Mouse (Mus musculus) embryonic facial prominence, embryonic 14.5 days (tissue): Measurements from ENCODE around the gene Usf3. TPM values are rescaled to one million over a fixed set of nuclear protein-coding genes. Genes with fewer than 3 reads are reported as not detected.

ENCODE experiments used
- ATAC-seq: fragments of 200-750 bp; cut with Nextera tagmentation; 2 replicates; pipeline ENCODE4 v1.8.0; 2017; ENCODE audit warnings: low read depth, moderate number of reproducible peaks, moderate TSS enrichment
- DNase-seq: peaks from one replicate; pipeline ENCODE4 v3.0.0-alpha.2; 2015; ENCODE audit warnings: low spot score
- H3K27ac ChIP-seq: fragments of 300-500 bp; sonication (generic); replicated peaks from 2 replicates; pipeline ENCODE4 v1.5.1; 2014; ENCODE audit warnings: low read depth, mild to moderate bottlenecking, low read length, moderate library complexity
- H3K27me3 ChIP-seq: fragments of 300-500 bp; sonication (generic); replicated peaks from 2 replicates; pipeline ENCODE4 v1.6.1; 2014; ENCODE audit warnings: low read length; ENCODE audit not compliant: control insufficient read depth, insufficient read depth
- H3K36me3 ChIP-seq: fragments of 300-500 bp; sonication (generic); 2 replicates; pipeline ENCODE4 v1.6.1; 2014; ENCODE audit warnings: low read length, mixed read lengths; ENCODE audit not compliant: control insufficient read depth, insufficient read depth
- H3K4me1 ChIP-seq: fragments of 300-500 bp; sonication (generic); 2 replicates; pipeline ENCODE4 v1.6.1; 2014; ENCODE audit warnings: antibody characterized with exemption, low read length; ENCODE audit not compliant: control insufficient read depth, insufficient read depth
- H3K4me2 ChIP-seq: fragments of 300-500 bp; sonication (generic); 2 replicates; pipeline ENCODE4 v1.6.1; 2014; ENCODE audit warnings: low read depth, mild to moderate bottlenecking, low read length, moderate library complexity, mixed read lengths
- H3K4me3 ChIP-seq: fragments of 300-500 bp; sonication (generic); 2 replicates; pipeline ENCODE4 v1.5.1; 2014; ENCODE audit warnings: low read depth, mild to moderate bottlenecking, low read length
- H3K9ac ChIP-seq: fragments of 300-500 bp; sonication (generic); 2 replicates; pipeline ENCODE4 v1.6.1; 2014; ENCODE audit warnings: low read depth, mild to moderate bottlenecking, low read length, moderate library complexity, mixed read lengths
- H3K9me3 ChIP-seq: fragments of 300-500 bp; sonication (generic); 2 replicates; pipeline ENCODE4 v1.6.1; 2016; ENCODE audit warnings: low read length; ENCODE audit not compliant: control insufficient read depth
- WGBS: fragments of 180-500 bp; shearing (Covaris S2); extraction: QIAGEN DNeasy Blood & Tissue Kit; methylation state at CpG from one replicate; pipeline ENCODE4 v1.1.7; 2014; 5-methylcytosine and 5-hydroxymethylcytosine counted together
- polyA plus RNA-seq: library from polyadenylated mRNA; unstranded; fragments of >200 nt; fragmentation: Nextera tagmentation; extraction: Ambion mirVana; gene quantifications from 2 replicates; pipeline ENCODE4 v1.2.1, GENCODE M21; 2014

Gene Usf3
- polyA plus RNA-seq, 1 experiment from 2014 or later = 5.5 TPM

GRCm38 (mm10) chr16:44205973-44206372, 32.9 kb downstream of the Usf3 start:
- H3K4me1 ChIP-seq = no peaks in the 10 kb centered on the region
- peaks cover 69% of the 10 kb centered on the region for H3K36me3 ChIP-seq
- H3K9ac ChIP-seq = no peak overlapping the region
- H3K4me3 ChIP-seq = no peak overlapping the region
- ATAC-seq = no peak
- DNase-seq = no peak
- H3K27ac ChIP-seq = no peak overlapping the region
- no peaks in the 10 kb centered on the region for H3K9me3 ChIP-seq
- no peaks in the 10 kb centered on the region for H3K27me3 ChIP-seq
- WGBS = 83% methylated on average over 8 of the region's 8 CpGs
- H3K4me2 ChIP-seq = no peak overlapping the region

- no peaks in the 10 kb centered on the region for H3K9me3 ChIP-seq
- H3K27ac ChIP-seq = no peak overlapping the region
- peaks cover 79% of the 10 kb centered on the region for H3K36me3 ChIP-seq
- ATAC-seq (no peak), DNase-seq (no peak)
- no peaks in the 10 kb centered on the region for H3K27me3 ChIP-seq
- no peak overlapping the region for H3K4me3 ChIP-seq
- no peaks in the 10 kb centered on the region for H3K4me1 ChIP-seq
- H3K9ac ChIP-seq = no peak overlapping the region
- whole genome bisulfite sequencing = 70% methylated on average over 10 of the region's 10 CpGs
- no peak overlapping the region for H3K4me2 ChIP-seq
Observed at GRCm38 (mm10) chr16:44210156-44211053, 37.4 kb downstream of the Usf3 start.

GRCm38 (mm10) chr16:44211054-44211414, 38.0 kb downstream of the Usf3 start:
- no peaks in the 10 kb centered on the region for H3K4me1 ChIP-seq
- H3K27me3 ChIP-seq = no peaks in the 10 kb centered on the region
- ATAC-seq = no peak
- no peak overlapping the region for H3K27ac ChIP-seq
- no peak for DNase-seq
- H3K4me2 ChIP-seq = no peak overlapping the region
- H3K36me3 ChIP-seq = peaks cover 79% of the 10 kb centered on the region
- no peaks in the 10 kb centered on the region for H3K9me3 ChIP-seq
- no peak overlapping the region for H3K9ac ChIP-seq
- WGBS = 87% methylated on average over 1 of the region's 1 CpGs
- no peak overlapping the region for H3K4me3 ChIP-seq

GRCm38 (mm10) chr16:44212703-44213102, 39.7 kb downstream of the Usf3 start:
- H3K27ac ChIP-seq = no peak overlapping the region

GRCm38 (mm10) chr16:44215513-44215912, 42.5 kb downstream of the Usf3 start:
- no peak overlapping the region for H3K4me2 ChIP-seq
- no peak for DNase-seq
- 89% methylated on average over 9 of the region's 9 CpGs for WGBS
- H3K36me3 ChIP-seq = peaks cover 93% of the 10 kb centered on the region
- no peak for ATAC-seq
- H3K9me3 ChIP-seq = no peaks in the 10 kb centered on the region
- H3K4me1 ChIP-seq = no peaks in the 10 kb centered on the region
- H3K27me3 ChIP-seq = no peaks in the 10 kb centered on the region
- no peak overlapping the region for H3K9ac ChIP-seq
- no peak overlapping the region for H3K4me3 ChIP-seq
- no peak overlapping the region for H3K27ac ChIP-seq

More at GRCm38 (mm10) chr16:44212703-44213102, 39.7 kb downstream of the Usf3 start:
- WGBS = 93% methylated on average over 7 of the region's 7 CpGs
- DNase-seq (no peak), ATAC-seq (no peak)
- no peak overlapping the region for H3K4me2 ChIP-seq
- H3K27me3 ChIP-seq = no peaks in the 10 kb centered on the region
- H3K4me1 ChIP-seq = no peaks in the 10 kb centered on the region
- H3K36me3 ChIP-seq = peaks cover 79% of the 10 kb centered on the region
- no peak overlapping the region for H3K9ac ChIP-seq
- no peak overlapping the region for H3K4me3 ChIP-seq
- no peaks in the 10 kb centered on the region for H3K9me3 ChIP-seq

- Histone ChIP-seq H3K4me2 (no peak overlapping the region), H3K4me3 (no peak overlapping the region), H3K4me1 (no peaks in the 10 kb centered on the region), H3K27me3 (no peaks in the 10 kb centered on the region), H3K27ac (no peak overlapping the region), H3K9me3 (no peaks in the 10 kb centered on the region), H3K36me3 (peaks cover 97% of the 10 kb centered on the region), H3K9ac (no peak overlapping the region)
- 95% methylated on average over 7 of the region's 7 CpGs for WGBS
- DNase-seq = no peak
- no peak for ATAC-seq
Observed at GRCm38 (mm10) chr16:44216417-44216816, 43.4 kb downstream of the Usf3 start.

GRCm38 (mm10) chr16:44221463-44221862, 48.4 kb downstream of the Usf3 start:
- no peaks in the 10 kb centered on the region for H3K9me3 ChIP-seq
- WGBS = 78% methylated on average over 6 of the region's 6 CpGs
- no peak overlapping the region for H3K4me3 ChIP-seq
- peaks cover 57% of the 10 kb centered on the region for H3K36me3 ChIP-seq
- H3K4me1 ChIP-seq = no peaks in the 10 kb centered on the region
- ATAC-seq = no peak
- no peak overlapping the region for H3K9ac ChIP-seq
- no peak overlapping the region for H3K27ac ChIP-seq
- H3K4me2 ChIP-seq = no peak overlapping the region
- no peak for DNase-seq
- no peaks in the 10 kb centered on the region for H3K27me3 ChIP-seq

GRCm38 (mm10) chr16:44226706-44227291, 53.8 kb downstream of the Usf3 start:
- Histone ChIP-seq H3K9me3 (no peaks in the 10 kb centered on the region), H3K4me2 (no peak overlapping the region), H3K36me3 (0 out of 2 replicates have a peak, but pooled peaks cover 6% of the 10 kb centered on the region), H3K4me3 (no peak overlapping the region), H3K27me3 (no peaks in the 10 kb centered on the region), H3K27ac (no peak overlapping the region), H3K9ac (no peak overlapping the region), H3K4me1 (no peaks in the 10 kb centered on the region)
- 85% methylated on average over 13 of the region's 13 CpGs for WGBS
- no peak for DNase-seq
- no peak for ATAC-seq
